Mouse (Mus musculus): ENCODE data around the gene Pfdn6. TPM values are rescaled to one million over a fixed set of nuclear protein-coding genes. Genes with fewer than 3 reads are reported as not detected.
A peak's percentile ranks its signal among the peaks of the same experiment; 100 is the strongest.

Gene Pfdn6
- 54.1 and 54.9 TPM in 2 replicates for polyA plus RNA-seq (2012; ENCODE audit: insufficient read depth, insufficient read length, missing spikeins)

DNA sequence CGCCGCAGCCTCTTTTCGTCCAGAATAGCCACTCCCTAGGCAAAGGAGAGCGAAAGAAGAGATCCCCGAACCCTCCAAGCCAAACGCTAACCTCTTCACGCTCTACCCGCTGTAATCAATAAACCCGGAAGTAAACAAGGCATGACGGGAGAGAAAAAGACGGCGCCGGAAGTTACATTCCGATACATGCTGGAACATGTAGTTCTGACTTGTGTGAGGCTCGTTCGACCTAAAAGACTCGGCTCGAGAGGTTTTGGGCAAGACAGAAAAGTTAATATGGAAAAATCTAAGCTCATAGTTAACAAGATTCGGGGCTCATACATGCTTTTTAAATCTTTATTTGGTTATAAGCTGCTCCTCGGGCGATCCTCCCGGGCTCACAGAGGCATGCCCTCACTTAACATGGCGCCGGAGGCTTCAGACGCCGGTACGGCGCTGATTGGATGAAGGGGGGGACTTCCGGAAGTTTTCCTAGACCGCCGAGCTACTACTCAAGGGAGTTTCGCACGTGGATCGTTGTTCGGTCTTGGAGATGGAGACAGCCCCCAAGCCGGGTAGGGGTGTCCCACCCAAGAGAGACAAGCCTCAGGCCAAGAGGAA lies at the start of gene Pfdn6, which contains the start of gene Wdr46:
Gene Pfdn6, minus strand, starts transcription at position 138 of the 600 bp plus-strand sequence.
Gene Wdr46, plus strand, starts transcription at position 455 of the 600 bp plus-strand sequence.
- Histone ChIP-seq H3K4me1 (ENCODE audit: control insufficient read depth, insufficient read depth, low read length) (peaks cover 9% of the 10 kb centered on the region; the same call in 1 of the 2 replicates), H3K4me3 (ENCODE audit: insufficient read depth, low read length) (peak within 1 kb of the TSS; percentile 89), H3K27ac (ENCODE audit: insufficient read depth, low read depth, low read length) (peak within 1 kb of the TSS; percentile 76)
- TF ChIP-seq POLR2A (IDR thresholded peaks at IDR 0.05; ENCODE audit: borderline replicate concordance, low read depth, low read length) = no peak
- TF ChIP-seq CTCF (IDR thresholded peaks at IDR 0.05; ENCODE audit: low read depth, low read length) = no peak

DNA sequence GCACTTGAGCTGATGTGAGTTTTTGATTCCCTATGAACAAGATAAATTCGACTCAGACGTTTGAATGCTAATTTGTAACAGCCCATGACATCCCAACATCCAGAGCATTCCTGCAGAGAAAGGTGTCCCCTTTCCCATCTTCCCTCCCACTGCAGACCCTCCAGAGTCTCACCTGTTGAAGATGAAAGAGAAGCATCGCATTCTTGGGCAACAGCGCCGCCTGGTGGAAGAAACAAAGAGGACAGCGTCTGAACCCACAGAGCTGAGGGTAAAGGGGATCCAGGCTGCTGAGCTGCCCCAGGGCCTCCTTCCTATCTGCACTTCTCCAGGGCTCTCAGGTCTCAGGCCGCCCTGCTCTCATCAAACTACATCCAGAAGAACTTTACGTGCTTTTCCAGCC lies 42.0 kb upstream of the Pfdn6 start:
- H3K4me3 ChIP-seq (ENCODE audit: insufficient read depth, low read length) = peak overlapping the region; percentile 73; the same call in 1 of the 2 replicates
- peaks cover 24% of the 10 kb centered on the region for H3K4me1 ChIP-seq (ENCODE audit: control insufficient read depth, insufficient read depth, low read length)
- peak overlapping the region; percentile 93 for H3K27ac ChIP-seq (ENCODE audit: insufficient read depth, low read depth, low read length)
- peak; percentile 90 for TF ChIP-seq CTCF (IDR thresholded peaks at IDR 0.05; ENCODE audit: low read depth, low read length)

DNA sequence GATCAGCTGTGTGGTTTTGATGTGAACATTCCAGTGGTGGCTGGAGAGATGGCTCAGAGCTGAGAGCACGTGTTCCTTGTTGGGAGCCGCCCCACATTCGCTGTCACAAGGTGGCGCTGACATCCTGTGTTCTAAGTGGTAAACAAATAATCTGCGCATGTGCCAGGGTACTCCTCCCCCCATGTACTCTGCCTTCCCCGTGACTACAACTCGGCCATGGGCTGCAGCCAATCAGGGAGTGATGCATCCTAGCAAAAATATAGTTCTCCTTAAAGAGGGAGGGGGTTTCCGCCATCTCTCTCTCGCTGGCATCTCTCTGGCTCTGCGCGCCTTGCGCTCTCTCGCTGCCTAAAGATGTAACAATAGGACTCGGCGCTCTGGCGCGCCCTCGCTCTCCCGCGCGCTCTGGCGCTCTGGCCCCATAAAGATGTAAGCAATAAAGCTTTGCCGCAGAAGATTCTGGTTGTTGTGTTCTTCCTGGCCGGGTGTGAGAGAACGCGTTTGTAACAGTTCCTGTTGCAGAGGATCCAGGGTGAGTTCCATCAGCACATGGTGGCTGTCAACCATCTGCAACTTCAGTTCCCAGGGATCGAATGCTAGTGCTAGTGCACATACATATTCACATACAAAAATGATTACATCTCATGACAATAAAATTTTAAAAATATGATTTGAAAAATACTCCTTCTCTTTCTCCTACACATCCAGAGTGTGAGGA lies 41.2 kb upstream of the Pfdn6 start:
- H3K4me3 ChIP-seq (ENCODE audit: insufficient read depth, low read length) = peak overlapping the region; percentile 73
- H3K27ac ChIP-seq (ENCODE audit: insufficient read depth, low read depth, low read length) = peak overlapping the region; percentile 93
- H3K4me1 ChIP-seq (ENCODE audit: control insufficient read depth, insufficient read depth, low read length) = peaks cover 29% of the 10 kb centered on the region

DNA sequence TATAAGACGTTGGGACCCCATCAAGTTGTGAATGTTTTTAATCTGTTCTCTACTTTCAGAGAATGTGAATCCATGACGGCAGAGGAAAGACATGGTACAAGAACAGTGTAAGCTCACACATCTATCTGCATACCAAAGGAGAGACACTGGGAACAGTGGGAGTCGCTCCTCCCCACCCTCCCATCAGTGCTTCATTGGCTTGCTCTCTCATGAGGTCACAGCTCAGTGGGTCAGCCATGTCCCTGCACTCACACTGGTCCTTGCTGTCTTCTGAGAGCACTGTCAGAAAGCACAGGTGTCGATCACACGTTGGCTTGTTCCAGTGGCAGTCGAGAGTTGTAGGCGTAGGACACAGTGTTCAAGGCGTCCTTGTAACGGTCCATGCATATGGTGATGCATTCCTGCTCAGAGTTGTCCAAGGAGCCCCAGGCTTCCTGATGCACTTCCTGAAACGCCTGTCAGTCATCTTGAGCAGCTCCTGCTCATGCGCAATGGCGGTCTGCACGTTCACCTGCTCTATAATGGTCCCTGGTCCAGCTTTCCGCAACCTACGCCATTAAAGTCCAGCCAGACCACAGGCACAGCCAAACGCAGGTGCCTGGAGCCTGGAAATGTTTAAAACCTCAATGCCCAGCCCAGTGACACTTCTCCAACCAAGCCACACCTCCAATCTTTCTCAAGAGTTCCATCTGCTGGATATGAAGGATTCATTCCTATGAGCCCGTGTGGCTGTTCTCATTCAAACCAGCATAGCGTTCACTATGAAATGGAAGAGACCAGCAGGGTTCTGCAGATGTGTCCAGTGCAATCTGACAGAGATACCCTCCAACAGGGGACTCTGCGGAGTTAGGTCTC lies 40.3 kb upstream of the Pfdn6 start:
- Histone ChIP-seq H3K4me1 (ENCODE audit: control insufficient read depth, insufficient read depth, low read length) (peaks cover 33% of the 10 kb centered on the region), H3K4me3 (ENCODE audit: insufficient read depth, low read length) (no peak overlapping the region), H3K27ac (ENCODE audit: insufficient read depth, low read depth, low read length) (peak overlapping the region; percentile 91)
- TF ChIP-seq POLR2A (IDR thresholded peaks at IDR 0.05; ENCODE audit: borderline replicate concordance, low read depth, low read length) = no peak
- TF ChIP-seq CTCF (IDR thresholded peaks at IDR 0.05; ENCODE audit: low read depth, low read length) = no peak

DNA sequence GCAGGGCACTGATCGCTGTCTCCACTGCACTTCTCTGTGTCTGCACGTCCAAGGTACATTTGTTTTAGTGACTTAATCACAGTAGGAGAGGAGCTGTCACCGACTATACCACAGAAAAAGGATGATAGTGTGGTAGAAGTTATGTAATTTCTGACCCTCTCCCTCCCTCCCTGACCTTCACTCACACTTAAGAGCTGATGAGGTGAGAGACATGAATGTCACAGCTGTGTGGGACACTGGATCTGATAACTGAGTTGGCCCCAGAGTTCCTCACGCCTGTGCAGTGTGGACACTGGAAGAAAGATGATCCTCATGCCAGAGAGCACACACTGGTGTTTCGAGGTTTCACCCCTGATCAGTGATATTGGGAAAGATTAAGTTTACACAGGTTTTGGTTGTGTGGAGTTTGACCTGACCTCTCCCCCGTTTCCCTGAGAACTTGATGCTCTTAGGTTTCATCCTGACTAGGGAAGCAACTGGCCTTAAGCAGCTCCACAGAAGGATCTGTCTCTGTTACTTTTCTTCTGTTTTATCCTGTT lies 39.4 kb upstream of the Pfdn6 start:
- no peak for TF ChIP-seq CTCF (IDR thresholded peaks at IDR 0.05; ENCODE audit: low read depth, low read length)
- TF ChIP-seq POLR2A (IDR thresholded peaks at IDR 0.05; ENCODE audit: borderline replicate concordance, low read depth, low read length) = no peak
- H3K4me1 ChIP-seq (ENCODE audit: control insufficient read depth, insufficient read depth, low read length) = peaks cover 32% of the 10 kb centered on the region
- no peak overlapping the region for H3K4me3 ChIP-seq (ENCODE audit: insufficient read depth, low read length)
- H3K27ac ChIP-seq (ENCODE audit: insufficient read depth, low read depth, low read length) = peak overlapping the region; percentile 91

DNA sequence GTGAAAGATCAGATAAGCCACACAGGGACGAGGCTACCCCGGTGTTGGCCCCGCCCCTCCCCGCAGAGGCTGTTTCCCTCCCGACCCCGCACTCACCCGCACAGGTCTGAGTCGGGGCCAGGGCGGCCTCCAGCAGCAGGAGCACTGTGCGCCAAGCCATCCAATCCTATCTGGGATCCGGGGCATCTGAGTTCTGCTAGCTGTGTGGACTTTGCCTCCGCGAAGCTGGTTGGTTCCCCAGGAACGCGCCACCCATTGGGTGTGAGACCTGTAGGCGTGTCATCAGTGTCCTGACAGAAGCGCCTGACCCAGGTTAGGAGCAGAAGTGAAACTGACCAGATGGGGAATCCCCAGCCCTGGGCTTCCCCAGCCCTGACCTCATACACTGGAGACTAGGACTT lies 38.5 kb upstream of the Pfdn6 start:
- peak overlapping the region; percentile 91 for H3K4me3 ChIP-seq (ENCODE audit: insufficient read depth, low read length)
- H3K27ac ChIP-seq (ENCODE audit: insufficient read depth, low read depth, low read length) = peak overlapping the region; percentile 91
- TF ChIP-seq CTCF (IDR thresholded peaks at IDR 0.05; ENCODE audit: low read depth, low read length) (no peak), POLR2A (IDR thresholded peaks at IDR 0.05; ENCODE audit: borderline replicate concordance, low read depth, low read length) (peak; percentile 34; the same call in 1 of the 2 replicates)

DNA sequence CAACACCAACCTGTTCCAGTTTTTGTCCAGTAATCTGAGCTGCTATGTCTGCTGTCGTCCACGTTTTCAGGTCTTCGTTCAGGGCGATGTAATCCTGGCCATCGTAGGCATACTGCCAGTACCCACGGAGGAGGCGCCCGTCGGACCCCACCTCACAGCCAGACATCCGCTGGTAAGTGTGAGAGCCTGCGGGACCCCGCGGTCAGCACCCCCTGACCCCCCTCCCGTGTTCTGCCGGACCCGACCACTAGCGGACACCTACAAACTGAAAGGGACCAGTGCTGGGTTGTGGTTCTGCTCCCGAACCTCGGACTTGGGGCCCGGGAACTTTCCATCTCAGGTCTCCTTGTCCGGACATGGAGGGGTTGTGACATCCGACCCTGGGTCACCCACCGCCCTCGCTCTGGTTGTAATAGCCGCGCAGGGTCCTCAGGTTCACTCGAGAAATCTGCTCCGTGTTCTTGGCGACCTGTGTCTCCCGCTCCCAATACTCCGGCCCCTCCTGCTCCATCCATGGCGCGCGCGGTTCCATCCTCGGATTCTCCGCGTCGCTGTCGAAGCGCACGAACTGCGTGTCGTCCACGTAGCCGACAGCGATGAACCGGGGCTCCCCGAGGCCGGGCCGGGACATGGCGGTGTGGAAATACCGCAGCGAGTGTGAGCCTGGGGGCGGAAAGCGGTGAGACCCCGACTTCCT lies 37.9 kb upstream of the Pfdn6 start:
- TF ChIP-seq POLR2A (IDR thresholded peaks at IDR 0.05; ENCODE audit: borderline replicate concordance, low read depth, low read length) (no peak), CTCF (IDR thresholded peaks at IDR 0.05; ENCODE audit: low read depth, low read length) (no peak)
- peak overlapping the region; percentile 86 for H3K27ac ChIP-seq (ENCODE audit: insufficient read depth, low read depth, low read length)
- peak overlapping the region; percentile 91 for H3K4me3 ChIP-seq (ENCODE audit: insufficient read depth, low read length)
- H3K4me1 ChIP-seq (ENCODE audit: control insufficient read depth, insufficient read depth, low read length) = peaks cover 39% of the 10 kb centered on the region

More for the DNA sequence above, 38.5 kb upstream of the Pfdn6 start:
- peaks cover 33% of the 10 kb centered on the region for H3K4me1 ChIP-seq (ENCODE audit: control insufficient read depth, insufficient read depth, low read length)

DNA sequence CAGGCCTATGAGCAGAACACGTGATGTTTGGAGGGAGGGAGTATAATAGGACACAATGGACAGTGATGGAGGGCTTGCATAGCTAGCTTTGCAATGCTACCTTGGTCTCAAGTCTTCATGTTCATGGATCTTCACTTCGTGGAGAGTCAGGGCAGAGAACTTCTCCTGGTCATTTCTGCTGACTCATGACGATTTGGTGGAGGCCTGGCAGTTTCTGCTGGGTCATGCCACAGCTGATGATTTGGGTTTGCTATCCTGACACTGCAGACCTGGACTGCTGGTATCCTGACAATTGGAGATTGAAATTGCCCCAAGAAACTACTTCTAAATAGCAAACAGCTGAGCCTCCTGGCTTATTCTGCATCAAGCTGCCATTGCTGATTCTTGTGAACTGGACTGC lies 33.4 kb upstream of the Pfdn6 start:
- TF ChIP-seq CTCF (IDR thresholded peaks at IDR 0.05; ENCODE audit: low read depth, low read length) (no peak), POLR2A (IDR thresholded peaks at IDR 0.05; ENCODE audit: borderline replicate concordance, low read depth, low read length) (no peak)
- H3K4me3 ChIP-seq (ENCODE audit: insufficient read depth, low read length) = no peak overlapping the region
- peaks cover 28% of the 10 kb centered on the region for H3K4me1 ChIP-seq (ENCODE audit: control insufficient read depth, insufficient read depth, low read length)
- no peak overlapping the region for H3K27ac ChIP-seq (ENCODE audit: insufficient read depth, low read depth, low read length)

DNA sequence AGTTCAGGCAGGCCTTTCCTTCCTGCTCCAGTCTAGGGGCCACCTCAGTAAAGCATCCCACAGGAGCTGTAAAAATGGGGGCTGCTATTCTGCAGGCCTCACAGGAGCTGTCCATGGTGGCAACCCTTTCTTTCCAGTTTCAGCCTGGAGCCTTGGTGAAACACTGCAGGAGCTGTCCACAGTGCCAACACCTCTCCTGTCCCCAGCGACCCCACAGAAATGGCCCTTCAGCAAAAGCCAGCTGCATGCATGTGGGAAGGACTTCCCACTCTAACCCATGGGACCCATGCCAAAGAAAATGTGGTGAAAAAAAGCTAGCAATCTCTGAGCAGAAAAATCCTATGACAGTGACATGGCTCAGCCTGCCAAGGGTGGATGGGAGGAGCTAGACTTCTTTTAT lies 32.5 kb upstream of the Pfdn6 start:
- Histone ChIP-seq H3K27ac (ENCODE audit: insufficient read depth, low read depth, low read length) (peak overlapping the region; percentile 5; the same call in 1 of the 2 replicates), H3K4me1 (ENCODE audit: control insufficient read depth, insufficient read depth, low read length) (peaks cover 28% of the 10 kb centered on the region), H3K4me3 (ENCODE audit: insufficient read depth, low read length) (no peak overlapping the region)
- TF ChIP-seq CTCF (IDR thresholded peaks at IDR 0.05; ENCODE audit: low read depth, low read length) (no peak), POLR2A (IDR thresholded peaks at IDR 0.05; ENCODE audit: borderline replicate concordance, low read depth, low read length) (no peak)
